In the genomic region with DNA sequence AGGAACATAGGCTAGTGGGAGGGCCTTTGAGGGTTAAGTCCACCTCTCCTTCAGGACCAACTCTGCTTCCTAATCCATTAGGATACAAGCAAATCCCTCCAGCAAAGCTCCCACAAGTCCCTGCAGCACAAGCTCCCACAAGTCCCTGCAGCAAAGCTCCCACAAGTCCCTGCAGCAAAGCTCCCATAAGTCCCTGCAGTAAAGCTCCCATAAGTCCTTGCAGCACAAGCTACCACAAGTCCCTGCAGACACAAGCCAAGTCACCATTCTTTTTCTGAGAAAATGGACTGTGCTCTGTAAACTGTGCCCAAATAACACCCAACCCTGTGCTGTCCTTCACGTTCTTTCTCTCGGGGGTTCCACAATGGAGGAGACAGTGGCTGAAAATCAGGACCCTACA, we compare ENCODE assay signal across 33 mouse cellular contexts. TPM values are rescaled to one million over a fixed set of nuclear protein-coding genes. Genes with fewer than 3 reads are reported as not detected.
"Had no signal": no experiment of that assay in that cellular context is flagged by ENCODE, and none has a peak within 500 bp of the region (broad histone marks: within the 10 kb centered on the region; RNA-seq: fewer than 3 reads in every experiment).

No protein-coding gene starts in this region.

- H3K9ac ChIP-seq: heart, embryonic 13.5 days; heart, embryonic 15.5 days; hindbrain, embryonic 13.5 days; hindbrain, embryonic 15.5 days; kidney, embryonic 15.5 days; limb, embryonic 12.5 days had no signal

- H3K27me3 ChIP-seq: heart, embryonic 13.5 days; heart, embryonic 15.5 days; hindbrain, embryonic 15.5 days had no signal

- ATAC-seq: hindbrain, postnatal 0 days; intestine, embryonic 16.5 days had no signal

- H3K27ac ChIP-seq: heart, embryonic 13.5 days; heart, embryonic 15.5 days; hindbrain, embryonic 13.5 days; hindbrain, embryonic 15.5 days; hindbrain, postnatal 0 days; kidney, embryonic 15.5 days; limb, embryonic 10.5 days; limb, embryonic 12.5 days had no signal

- DNase-seq: gastrocnemius, adult 2 months; gastrocnemius, postnatal 10 days; gastrocnemius, postnatal 36 days; heart, adult 11 months; heart, adult 2 months; heart, postnatal 14 days; heart, postnatal 36 days; kidney, adult 11 months; kidney, adult 2 months; kidney, adult 9 months; kidney, postnatal 14 days; kidney, postnatal 36 days; layer of hippocampus, adult 9-11 months; layer of hippocampus, postnatal 36 days; liver had no signal

- H3K4me2 ChIP-seq: heart, embryonic 13.5 days; heart, embryonic 15.5 days; hindbrain, embryonic 13.5 days; hindbrain, embryonic 15.5 days; kidney, embryonic 15.5 days; limb, embryonic 12.5 days had no signal

- H3K36me3 ChIP-seq: heart, embryonic 13.5 days; heart, embryonic 15.5 days; hindbrain, embryonic 13.5 days; hindbrain, embryonic 15.5 days; kidney, embryonic 15.5 days; limb, embryonic 10.5 days; limb, embryonic 12.5 days had no signal

- H3K4me3 ChIP-seq: gastrocnemius, adult 2 months; heart, adult 2 months; heart, embryonic 13.5 days; heart, embryonic 15.5 days; hindbrain, embryonic 13.5 days; hindbrain, embryonic 15.5 days; kidney, embryonic 15.5 days; limb, embryonic 10.5 days; limb, embryonic 12.5 days had no signal

- H3K9me3 ChIP-seq: heart, embryonic 13.5 days; heart, embryonic 15.5 days; hindbrain, embryonic 13.5 days; hindbrain, embryonic 15.5 days; kidney, embryonic 15.5 days; limb, embryonic 10.5 days; limb, embryonic 12.5 days had no signal

RNA-seq across cellular contexts. Expression of a gene that starts 44.9 kb away (rescaled TPM):
- total RNA-seq: gastrocnemius, adult 2 months; gastrocnemius, postnatal 10 days; gastrocnemius, postnatal 36 days; hematopoietic stem cell, adult 5-6 weeks; layer of hippocampus, adult 18-20 months; layer of hippocampus, adult 8-10 months; layer of hippocampus, postnatal 14 days; layer of hippocampus, postnatal 36 days; left cerebral cortex, adult 18-20 months; left cerebral cortex, postnatal 10 days; left cerebral cortex, postnatal 25 days had no signal
- polyA plus RNA-seq: intestine, embryonic 14.5 days; intestine, embryonic 16.5 days; large intestine, adult 2 months; limb, embryonic 12.5 days had no signal
